Mouse (Mus musculus) spleen, postnatal 14 days (tissue): ENCODE measurements around the gene Pdcd1.
A peak's percentile ranks its signal among the peaks of the same experiment; 100 is the strongest.
"Not testable (repeated sequence)": the region's sequence is repeated elsewhere in the genome, so short reads cannot be mapped to it uniquely, and the experiment has no call there.

Experiments used
- DNase-seq, 2 experiments: peaks; one replicate each; pipeline ENCODE4 v3.0.0; 2021 to 2022; ENCODE audit warnings: low spot score in 2 of 2

Pdcd1 gene

DNA sequence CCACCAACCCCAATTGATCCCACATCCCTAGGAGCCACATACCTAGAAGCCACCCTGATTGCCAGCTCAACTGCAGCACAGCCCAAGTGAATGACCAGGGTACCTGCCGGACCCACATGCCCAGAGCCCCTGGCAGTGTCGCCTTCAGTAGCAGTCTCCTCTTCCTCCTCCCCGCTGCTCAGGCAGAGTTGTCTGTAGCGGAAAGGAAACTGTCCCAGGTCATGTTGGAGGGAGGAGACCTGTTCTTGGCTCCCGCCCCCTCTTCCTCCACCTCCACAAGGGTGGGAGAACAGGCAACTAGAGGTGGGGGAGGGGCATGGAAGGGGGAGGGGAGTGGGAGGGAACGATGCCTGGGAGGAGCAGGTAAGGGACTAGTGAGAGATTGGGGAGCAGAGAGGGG is at the start of gene Pdcd1:
Pdcd1 (minus strand) TSS at position 181 of the 400 bp plus-strand sequence.
- DNase-seq = no peak

- DNase-seq = no peak
Measured at GRCm38 (mm10) chr1:94091788-94092187, 39.4 kb upstream of the Pdcd1 start.

DNA sequence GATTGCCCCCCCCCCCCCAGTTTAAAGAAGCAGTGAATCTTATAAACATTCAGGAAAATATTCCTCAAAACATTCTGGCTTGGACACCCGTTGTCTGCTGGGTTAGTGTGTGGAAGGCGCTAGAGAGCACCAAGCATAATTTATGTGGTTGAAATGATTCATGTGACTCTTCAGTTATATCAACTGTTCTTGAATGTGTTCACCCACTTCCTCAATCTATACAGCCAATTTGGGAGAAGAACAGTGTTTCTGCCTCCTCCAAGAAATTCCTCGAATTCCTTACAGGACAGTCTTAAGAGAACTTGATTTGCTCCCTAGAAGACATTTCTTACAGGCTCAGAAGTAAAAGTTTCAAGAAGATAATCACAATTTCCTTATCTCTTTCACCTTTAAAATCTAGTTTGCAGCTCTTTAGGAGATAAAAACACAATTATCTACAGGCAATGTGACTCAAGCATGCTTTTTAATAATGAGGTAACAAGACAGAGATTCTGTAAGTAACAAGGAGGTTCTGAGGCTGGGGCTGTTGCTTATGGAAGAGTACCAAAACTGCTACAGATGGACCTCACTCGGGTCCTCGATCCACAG is 34.1 kb upstream of the Pdcd1 start:
- no peak for DNase-seq

- DNase-seq = no peak
Measured at GRCm38 (mm10) chr1:94085324-94086105, 33.2 kb upstream of the Pdcd1 start.

DNA sequence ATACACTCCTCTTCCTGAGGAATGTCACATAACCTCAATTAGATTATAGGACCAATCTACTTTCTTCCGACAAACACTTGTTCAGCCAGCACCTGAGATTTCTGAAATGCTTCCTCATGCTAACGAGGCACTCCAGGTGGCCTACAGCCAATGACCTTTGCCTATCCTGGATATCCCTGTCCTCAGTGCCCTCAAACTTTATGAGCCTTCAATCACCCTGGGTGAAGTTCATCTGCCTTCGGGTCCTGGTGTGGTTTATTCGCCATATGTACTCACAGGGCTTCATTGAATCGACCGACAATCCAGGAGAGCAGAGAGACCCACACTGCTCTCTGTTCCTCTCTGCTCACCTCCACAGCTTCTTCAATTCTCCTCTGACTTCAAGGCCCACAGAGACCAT is 29.4 kb upstream of the Pdcd1 start:
- no peak for DNase-seq

GRCm38 (mm10) chr1:94081191-94081590 is 28.8 kb upstream of the Pdcd1 start:
- DNase-seq = no peak

GRCm38 (mm10) chr1:94080718-94081117 is 28.4 kb upstream of the Pdcd1 start:
- DNase-seq = no peak

GRCm38 (mm10) chr1:94078835-94079440 is 26.6 kb upstream of the Pdcd1 start:
- peak; percentile 44 to 66 for DNase-seq

- DNase-seq = no peak
Measured at GRCm38 (mm10) chr1:94078314-94078713, 26.0 kb upstream of the Pdcd1 start.

GRCm38 (mm10) chr1:94076702-94077101 is 24.3 kb upstream of the Pdcd1 start:
- DNase-seq = no peak

DNA sequence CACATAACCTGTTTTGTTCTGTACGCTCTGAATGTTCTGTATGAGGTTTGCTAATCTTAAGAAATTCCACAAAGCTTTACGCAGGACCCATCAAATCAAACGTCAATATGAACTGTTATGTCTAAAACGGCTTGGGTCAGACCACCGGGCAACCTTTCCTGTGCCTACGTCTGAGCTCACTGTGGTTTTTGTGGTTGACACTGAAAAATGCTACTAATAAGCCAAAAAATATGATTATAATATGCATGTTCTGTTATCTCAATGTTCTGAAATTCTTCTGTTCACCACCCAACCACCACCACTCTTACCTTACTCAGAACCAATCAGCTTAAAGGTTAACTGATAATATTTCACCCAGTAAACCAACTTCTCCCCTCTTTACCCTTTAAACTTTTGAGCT is 22.4 kb upstream of the Pdcd1 start:
- no peak for DNase-seq

DNA sequence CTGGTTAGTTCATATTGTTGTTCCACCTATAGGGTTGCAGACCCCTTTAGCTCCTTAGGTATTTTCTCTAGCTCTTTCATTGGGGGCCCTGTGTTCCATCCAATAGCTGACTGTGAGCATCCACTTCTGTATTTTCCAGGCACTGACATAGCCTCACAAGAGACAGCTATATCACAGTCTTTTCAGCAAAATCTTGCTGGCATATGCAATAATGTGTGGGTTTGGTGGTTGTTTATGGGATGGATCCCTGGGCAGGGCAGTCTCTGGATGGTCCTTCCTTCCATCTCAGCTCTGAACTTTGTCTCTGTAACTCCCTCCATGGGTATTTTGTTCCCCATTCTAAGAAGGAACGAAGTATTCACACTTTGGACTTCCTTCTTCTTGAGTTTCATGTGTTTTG is 5.9 kb upstream of the Pdcd1 start:
- DNase-seq = not testable (repeated sequence)

DNA sequence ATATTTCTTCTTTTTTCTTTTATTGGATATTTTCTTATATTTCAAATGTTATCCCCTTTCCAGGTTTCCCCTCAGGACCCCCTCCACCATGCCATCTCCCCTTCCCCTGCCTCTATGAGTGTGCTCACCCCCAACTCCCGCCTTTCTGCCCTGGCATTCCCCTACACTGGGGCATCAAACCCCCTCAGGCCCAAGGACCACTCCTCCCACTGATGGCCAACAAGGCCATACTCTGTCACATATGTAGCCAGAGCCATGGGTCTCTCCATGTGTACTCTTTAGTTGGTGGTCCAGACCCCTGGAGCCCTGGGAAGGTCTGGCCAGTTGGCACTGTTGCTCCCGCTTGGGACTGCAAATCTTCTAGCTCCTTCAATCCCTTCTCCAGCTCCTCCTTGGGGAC is 5.0 kb upstream of the Pdcd1 start:
- DNase-seq = no peak

DNA sequence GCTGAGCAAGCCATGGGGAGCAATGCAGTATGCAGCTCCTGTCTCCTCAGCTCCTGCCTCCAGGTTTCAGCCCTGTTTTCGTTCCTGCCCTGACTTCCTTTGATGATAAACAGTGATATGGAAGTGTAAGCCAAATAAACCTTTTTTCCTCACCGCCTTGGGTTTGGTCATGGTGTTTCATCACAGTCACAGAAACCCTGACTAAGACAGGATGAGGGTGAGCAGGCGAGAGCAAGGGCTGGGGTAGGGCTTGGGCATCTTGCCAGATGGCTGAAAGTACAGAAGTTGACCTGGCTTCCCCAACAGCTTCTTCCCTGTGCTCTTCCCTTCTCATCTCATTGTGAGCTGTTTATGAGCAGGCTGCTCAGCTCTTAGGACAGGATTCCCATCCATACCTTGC is 3.6 kb upstream of the Pdcd1 start:
- no peak for DNase-seq

DNA sequence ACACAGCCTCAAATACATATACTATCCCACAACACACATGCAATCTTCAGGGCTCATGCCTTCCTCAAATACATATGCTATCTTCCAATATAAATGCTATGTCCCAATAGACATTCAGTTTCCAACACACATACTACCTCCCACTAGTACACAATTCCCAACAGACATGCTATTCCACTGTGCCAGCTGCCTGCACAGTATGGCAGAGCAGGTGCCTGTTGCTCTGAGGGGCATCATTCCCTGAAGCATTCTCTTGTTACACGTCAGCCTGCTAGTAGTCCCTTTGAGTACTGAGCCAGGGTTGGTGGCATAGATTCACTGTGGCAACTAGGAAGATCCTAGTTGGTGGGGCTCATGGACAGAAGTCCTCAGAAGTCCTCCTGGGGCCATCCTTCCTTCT is 2.1 kb upstream of the Pdcd1 start:
- DNase-seq = no peak

DNA sequence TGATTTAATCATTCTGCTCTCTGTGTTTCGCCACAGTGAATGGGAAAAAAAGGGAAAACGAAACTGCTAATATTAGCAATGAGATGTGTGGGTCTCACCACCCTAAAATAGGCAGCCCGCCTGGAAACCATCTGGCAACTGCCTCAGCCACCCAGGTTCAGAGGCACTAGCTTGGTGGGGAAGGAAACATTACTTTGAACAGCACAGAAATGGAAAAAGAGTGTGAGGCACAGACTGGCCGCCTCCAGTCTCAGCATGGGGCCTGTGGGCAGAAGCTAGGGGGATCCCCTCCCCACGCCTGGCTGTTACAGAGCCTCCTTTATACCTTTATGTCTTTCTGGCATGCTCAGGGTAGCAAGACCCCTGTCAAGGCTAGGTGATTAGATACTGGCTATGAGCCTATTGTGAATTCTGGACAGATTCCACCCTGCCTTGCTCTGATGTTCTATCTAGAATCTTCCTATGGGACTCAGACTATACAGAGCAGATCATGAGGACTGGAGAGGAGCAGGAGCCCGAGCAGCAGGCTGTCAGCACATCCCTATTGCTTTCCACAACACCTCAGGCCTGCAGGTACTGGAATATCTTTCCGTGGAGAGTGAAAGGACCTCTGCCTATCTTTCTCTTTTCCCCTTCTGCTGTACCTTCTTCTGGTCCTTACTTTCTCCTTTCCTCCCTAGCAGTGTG is 1.3 kb upstream of the Pdcd1 start:
- no peak for DNase-seq

- no peak for DNase-seq
Measured at GRCm38 (mm10) chr1:94051104-94051503, 1.2 kb downstream of the Pdcd1 start.

GRCm38 (mm10) chr1:94046544-94046943 is 5.8 kb downstream of the Pdcd1 start:
- no peak for DNase-seq

GRCm38 (mm10) chr1:94045559-94045958 is 6.8 kb downstream of the Pdcd1 start:
- no peak for DNase-seq

- no peak for DNase-seq
Measured at GRCm38 (mm10) chr1:94040391-94040790, 12.0 kb downstream of the Pdcd1 start.

DNA sequence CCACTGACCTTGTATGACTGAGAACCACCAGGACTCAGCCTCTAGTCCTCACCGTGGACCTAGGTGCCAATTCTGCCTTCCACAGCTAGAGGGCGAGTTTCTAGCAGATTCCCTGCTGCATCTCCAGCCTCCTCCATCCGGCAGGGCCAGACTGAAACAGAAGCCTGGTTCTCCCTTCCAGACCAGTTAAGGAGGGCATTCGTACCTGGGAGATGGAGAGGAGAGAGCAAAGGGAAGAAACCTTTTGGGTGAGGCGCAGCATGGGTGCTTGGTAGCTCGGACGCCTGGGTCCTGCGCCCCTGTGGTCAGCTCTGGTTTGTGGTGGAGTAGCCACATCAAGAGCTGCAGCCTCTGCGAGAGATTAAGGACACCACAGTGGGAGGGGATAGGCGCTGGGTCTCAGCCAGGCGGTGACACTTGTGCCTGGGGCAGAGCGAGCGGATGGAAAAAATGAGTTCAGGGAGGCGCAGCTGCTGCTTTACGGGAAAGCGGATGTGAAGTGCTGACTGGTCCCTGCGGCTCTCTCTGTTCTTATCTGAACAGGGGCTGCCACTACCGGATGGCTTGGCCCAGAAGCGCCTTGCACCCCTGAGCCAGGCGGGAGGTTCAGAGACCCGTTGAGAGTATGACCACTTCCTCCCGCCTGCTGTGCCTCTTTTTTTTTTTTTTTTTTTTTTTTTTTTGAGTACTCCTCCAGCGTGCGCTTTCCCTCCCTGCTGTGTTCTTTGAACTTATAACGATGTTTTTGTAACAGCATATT is 17.2 kb downstream of the Pdcd1 start:
- peak; percentile 52 to 62 for DNase-seq

GRCm38 (mm10) chr1:94033075-94033602 is 19.2 kb downstream of the Pdcd1 start:
- DNase-seq = no peak
